Mouse (Mus musculus) thymus, postnatal 36 days (tissue): Measurements from ENCODE around the gene Chst8.

Source experiments
- DNase-seq, 2 experiments: peaks; one replicate each; pipeline ENCODE4 v3.0.0; 2022; ENCODE audit warnings: mixed read lengths in 2 of 2

The Chst8 gene

GRCm38 (mm10) chr7:34799404-34799771 is 13.1 kb downstream of the Chst8 start:
- no peak for DNase-seq

- no peak for DNase-seq
Measured at GRCm38 (mm10) chr7:34798441-34799403, 13.8 kb downstream of the Chst8 start.

DNA sequence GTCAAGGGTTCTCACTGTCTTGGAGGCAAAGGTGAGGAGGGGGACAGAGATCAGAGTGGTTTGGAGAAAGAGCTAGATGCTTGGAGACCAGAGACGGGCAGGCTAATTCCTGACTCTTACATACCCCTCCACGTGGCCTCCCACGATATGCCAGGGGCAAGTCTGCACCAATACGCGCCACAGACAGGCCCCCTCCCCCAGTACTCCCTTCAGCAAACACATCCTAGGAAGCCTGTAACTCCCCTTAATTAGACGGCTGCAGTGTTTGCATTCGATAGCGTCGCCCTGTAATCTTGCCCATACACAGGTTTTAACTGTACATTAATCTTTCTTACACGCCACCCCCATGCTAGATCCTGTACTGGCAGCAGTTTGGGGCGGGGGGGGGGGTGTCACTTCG is 14.5 kb downstream of the Chst8 start:
- DNase-seq = no peak

DNA sequence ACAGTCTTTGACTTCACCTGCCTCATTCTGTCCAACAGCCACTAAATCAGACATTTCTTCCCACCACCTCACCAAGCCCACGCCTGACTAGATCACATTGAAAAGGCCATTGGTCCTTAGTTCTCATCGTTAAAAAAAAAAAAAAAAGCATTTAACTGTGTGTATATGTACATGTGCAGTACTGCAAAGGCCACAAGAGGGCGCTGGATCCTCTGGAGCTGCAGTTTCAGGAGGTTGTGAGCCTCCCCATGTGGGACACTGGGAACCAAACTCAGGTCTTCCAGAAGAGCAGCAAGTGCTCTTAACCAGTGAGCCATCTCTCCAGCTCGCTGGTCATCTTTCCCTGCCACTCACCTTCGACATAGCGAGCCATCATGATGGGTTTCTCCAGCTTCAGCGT is 22.1 kb downstream of the Chst8 start:
- no peak for DNase-seq

- no peak for DNase-seq
Measured at GRCm38 (mm10) chr7:34787171-34787570, 25.3 kb downstream of the Chst8 start.

- DNase-seq = no peak
Measured at GRCm38 (mm10) chr7:34785052-34785451, 27.5 kb downstream of the Chst8 start.

DNA sequence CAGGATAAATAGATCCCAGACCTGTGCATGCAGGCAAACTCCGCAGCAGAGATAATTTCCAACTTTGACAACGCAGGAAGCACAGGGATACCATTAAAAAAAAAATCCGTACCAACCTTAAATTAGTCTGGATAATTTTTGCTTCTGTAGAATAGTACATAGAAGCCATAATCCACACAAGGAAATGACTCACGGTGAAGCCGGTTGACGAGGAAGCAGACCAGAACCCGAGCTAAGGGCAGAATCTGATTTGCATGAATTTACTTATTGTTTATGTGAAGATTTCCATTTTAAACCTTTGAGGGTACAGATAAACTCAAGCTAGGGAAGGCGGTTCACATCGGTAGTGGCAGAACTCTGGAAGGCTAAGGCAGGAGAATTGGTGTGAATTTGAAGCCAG is 28.0 kb downstream of the Chst8 start:
- no peak for DNase-seq

GRCm38 (mm10) chr7:34781988-34782387 is 30.5 kb downstream of the Chst8 start:
- DNase-seq = no peak

- DNase-seq = no peak
Measured at GRCm38 (mm10) chr7:34781217-34781616, 31.3 kb downstream of the Chst8 start.

GRCm38 (mm10) chr7:34778426-34778825 is 34.1 kb downstream of the Chst8 start:
- no peak for DNase-seq

- no peak for DNase-seq
Measured at GRCm38 (mm10) chr7:34775659-34776058, 36.9 kb downstream of the Chst8 start.

- no peak for DNase-seq
Measured at GRCm38 (mm10) chr7:34774947-34775346, 37.6 kb downstream of the Chst8 start.

- no peak for DNase-seq
Measured at GRCm38 (mm10) chr7:34774020-34774419, 38.5 kb downstream of the Chst8 start.

DNA sequence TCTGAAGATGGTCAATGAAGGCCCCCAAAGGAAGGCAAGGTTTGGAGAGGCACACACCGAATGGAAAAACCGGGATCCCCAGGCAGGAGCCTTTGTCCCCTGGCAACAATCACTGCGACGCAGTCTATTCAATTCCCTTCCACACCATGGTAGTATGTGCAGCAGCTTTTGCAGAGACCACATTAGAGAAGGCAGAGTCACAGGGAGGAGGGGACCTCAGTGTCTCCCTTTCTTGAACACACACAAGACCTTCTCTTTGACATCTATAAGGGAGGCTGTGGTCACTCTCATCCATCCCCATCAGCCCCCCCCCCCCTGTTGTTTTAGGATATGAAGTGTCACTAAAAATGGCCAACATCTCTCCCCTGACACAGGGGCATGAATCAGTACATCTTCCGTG is 39.2 kb downstream of the Chst8 start:
- DNase-seq = no peak

- no peak for DNase-seq
Measured at GRCm38 (mm10) chr7:34769531-34769930, 43.0 kb downstream of the Chst8 start.

DNA sequence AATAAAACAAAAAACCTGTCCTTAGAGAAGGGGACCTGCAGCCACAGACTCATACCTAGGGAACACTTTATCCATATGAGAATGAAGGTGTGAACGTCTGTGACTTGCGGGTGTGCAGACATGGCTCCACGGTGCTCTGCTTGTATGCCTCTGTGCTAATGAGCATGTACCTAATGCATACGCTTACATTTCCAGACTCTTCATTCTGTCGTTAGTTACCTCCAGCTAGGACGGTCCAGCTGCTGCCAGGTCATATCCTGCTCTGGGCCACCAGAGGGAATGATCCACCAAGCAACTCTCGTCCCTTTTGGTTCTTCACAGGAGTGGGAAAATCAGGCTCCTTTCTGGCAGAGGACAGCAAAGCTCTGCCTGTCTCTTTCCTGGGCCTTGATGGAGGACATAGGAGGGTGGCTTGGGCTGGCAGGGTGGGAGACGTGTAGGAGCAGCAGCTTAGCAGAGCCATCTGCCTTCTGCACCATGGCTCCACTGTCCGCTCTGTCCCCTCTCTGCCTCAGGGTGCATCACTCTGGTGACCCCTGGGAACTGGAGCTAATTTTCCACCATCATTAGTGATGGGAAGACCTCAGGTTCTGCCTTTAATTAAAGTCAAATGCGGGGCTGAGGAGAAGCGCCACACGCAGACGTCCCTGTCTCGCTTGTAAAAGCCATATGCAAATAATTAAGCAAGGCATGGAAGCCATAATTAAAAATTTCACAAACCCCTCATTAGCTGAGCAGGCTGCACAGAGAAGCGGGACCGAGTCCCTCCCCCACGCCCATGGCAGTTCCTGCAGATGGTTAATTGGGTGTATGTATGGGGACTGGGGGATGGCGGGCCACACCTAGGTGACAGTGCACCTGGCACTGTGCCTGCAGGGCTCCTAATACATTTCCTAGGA is 48.0 kb downstream of the Chst8 start:
- DNase-seq = no peak

DNA sequence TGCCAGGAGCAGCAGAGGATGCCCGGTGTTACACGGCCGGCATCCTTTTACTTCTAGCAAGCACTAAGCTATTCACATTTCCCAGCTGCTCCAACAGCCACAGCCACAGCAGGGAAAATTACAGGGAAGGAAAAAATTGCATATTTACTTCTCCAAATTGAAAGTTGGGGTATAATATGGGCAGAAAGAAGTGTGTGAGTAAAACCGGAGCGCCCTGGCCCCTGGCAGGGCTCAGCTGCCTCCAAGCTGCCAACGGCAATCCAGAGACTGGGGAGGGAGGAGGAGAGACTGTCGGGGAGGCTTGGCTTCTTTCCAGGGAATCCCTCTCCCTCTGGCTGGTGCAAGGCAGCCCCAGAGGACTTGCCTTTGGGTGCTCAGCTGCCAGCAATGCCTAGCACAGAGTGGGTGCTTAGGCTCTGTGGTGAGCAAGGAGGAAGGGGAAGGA is 53.1 kb downstream of the Chst8 start:
- no peak for DNase-seq

DNA sequence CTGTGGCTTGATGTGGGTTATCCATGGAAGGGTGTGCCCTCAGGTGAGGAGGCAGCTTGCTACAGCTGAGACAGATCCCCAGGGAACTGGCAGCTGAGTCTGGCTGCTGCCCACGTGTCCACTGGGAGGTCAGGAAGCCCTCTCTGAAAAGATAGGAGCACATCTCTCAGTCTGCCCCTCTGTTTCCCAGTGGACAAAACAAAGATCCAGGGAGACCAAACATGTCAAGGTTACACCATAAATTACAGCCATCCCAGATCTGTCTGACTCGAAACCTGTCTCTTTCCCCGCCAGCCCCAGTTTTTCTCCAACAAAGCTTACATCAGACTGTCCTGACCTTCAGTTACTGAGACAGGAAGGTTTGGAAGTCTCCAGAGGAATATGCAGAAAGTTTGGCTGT is 53.8 kb downstream of the Chst8 start:
- no peak for DNase-seq

DNA sequence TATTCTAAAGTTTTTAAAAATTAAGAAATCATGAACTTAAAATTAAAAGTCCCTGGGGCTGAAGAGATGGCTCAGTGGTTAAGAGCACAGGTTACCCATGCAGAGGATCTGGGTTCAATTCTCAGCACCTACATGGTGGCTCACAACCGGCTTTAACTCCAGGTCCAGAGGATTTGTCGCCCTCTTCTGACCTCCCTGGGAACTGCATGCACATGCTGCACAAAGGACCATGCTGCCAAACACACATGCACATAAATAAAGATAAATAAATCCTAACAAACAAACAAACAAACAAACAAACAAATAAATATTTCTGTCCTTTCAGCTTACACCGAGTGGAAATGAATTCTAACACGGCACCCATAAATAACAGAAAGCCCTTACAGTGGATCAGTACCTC is 55.0 kb downstream of the Chst8 start:
- DNase-seq = no peak

DNA sequence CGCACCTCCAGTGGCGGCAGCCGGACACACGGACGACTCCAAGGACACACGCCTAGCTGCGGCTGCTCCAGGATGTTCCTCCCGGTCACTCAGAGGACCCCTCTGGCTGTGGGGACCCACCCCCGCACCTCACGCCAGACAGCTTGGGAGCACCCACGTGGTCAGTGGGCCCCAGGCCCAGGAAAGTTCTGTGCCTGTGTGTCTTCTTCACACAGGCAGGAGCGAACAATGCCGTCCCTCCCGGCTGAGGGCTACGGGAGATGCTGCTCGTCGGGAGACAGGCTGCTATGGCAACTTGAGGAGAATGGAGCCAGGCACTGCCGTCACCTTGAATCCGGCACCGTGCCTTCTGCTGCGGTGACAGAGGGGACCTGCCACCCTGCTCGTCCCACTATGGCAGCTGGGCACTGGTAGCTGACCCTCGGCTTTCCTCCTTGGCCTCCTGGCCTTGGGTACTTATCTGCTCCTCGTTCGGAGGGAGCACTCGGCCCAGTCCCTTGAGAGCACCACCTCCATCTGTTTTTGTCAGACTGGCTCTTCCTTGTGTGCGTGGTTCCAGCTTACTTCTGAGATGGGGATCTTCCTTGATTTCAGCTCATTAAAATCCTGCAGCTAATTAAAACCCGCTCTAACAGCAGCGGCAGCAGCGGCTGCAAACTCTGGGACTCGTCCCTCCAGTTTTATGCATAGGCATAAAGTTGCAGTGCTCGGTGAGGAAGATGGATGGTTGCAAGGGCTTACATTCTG is 59.2 kb downstream of the Chst8 start:
- no peak for DNase-seq

DNA sequence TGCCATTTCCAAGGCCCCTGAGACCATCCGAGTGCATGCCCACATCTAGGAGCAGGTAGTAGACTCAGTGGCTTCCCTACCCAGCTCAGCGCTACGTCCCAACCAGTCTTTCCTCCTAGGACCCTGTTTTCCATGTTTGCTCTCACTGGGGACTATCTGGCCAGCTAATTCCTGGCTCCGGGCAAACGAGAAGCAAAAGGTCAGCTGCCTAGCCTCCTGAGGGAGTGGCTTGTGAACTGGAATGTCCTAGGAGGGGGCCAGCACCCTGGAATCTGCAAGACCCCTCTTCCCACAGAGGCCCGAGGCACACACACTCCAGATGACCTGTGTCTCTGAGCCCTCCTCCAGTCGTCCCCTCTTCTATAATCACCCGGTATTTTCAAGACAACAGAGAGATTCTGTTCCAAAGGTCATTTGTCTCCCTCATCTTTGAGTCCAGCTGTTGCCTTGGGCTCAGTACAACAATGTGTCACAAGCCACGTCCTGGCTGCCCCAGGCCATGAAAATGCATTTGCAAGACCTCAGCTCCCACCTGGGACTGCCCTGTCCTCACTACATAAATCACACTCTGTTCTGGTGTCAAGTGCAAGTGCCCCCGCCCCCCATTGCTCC is 60.3 kb downstream of the Chst8 start:
- no peak for DNase-seq

DNA sequence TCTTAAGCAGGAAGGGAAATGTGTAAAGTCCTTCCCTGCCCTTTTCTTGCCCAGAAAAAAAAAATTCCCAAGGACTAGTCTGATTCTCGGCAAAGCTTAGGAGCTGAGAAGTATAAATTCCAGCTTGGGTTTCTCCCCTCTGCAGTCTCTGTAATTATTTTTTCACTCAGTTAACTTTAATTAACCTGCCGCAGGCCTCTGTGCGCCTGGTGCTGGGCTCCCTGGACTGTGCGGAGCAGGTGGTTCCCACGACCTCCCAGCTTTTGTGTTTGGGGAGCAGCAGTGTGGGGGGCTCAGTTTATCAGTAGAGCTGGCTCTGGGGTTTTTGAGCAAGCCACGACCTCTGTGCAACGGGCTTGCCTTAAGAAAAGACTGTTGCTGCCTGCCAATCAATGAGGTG is 62.2 kb downstream of the Chst8 start:
- DNase-seq = no peak

DNA sequence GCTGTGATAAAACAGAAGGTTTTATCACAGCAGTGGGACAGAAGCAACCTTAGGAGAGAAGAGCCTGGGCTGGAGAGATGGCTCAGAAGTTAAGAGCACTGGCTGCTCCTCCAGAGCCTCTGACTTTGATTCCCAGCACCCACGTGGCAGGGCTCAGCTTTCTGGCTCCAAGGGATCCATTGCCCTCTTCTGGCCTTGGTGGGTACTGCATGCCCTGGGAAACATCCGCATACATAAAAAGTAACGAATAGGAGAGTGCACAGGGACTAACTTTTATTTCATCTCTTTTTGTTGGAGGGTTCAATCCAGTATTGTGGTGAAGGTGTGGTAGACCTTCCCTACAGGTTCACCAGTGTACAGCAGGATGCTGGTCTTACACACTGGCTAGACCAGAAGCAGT is 62.8 kb downstream of the Chst8 start:
- peak; percentile 21 to 25 for DNase-seq
